In genomic region chr14:98095229-98095628, GRCm38 (mm10) we compare ENCODE assay signal across 22 mouse cellular contexts.
DNase-seq lines count a peak whose midpoint lies in the region; ATAC-seq and TF ChIP-seq lines count a peak whose summit lies in the region.
"Had no signal": no experiment of that assay in that cellular context is flagged by ENCODE, and none has a peak within 500 bp of the region (broad histone marks: within the 10 kb centered on the region; RNA-seq: fewer than 3 reads in every experiment).

No protein-coding gene starts in this region.

- H3K27ac ChIP-seq in forebrain, embryonic 11.5 days (ENCODE audit: low read depth, low read length) = peak overlapping the region; percentile 76; the same call in 1 of the 2 replicates
- no peak overlapping the region for H3K27ac ChIP-seq in forebrain, postnatal 0 days (ENCODE audit: low read depth, low read length)
- peak overlapping the region; percentile 52; the same call in 1 of the 2 replicates for H3K27ac ChIP-seq in hindbrain, embryonic 13.5 days
- no peak overlapping the region for H3K27ac ChIP-seq in midbrain, embryonic 15.5 days
- H3K27ac ChIP-seq: liver, embryonic 15.5 days had no signal

- WGBS in forebrain, embryonic 11.5 days = 2% methylated on average over 4 of the region's 4 CpGs
- 14% methylated on average over 4 of the region's 4 CpGs for WGBS in forebrain, postnatal 0 days
- WGBS in hindbrain, embryonic 13.5 days = 14% methylated on average over 4 of the region's 4 CpGs
- WGBS in midbrain, embryonic 15.5 days = 13% methylated on average over 4 of the region's 4 CpGs

- TF ChIP-seq CTCF in forebrain, postnatal 0 days (IDR thresholded peaks at IDR 0.05; ENCODE audit: low read depth) = no peak

- H3K27me3 ChIP-seq in forebrain, embryonic 11.5 days (ENCODE audit: control insufficient read depth, insufficient read depth, low read length) = no peaks in the 10 kb centered on the region
- no peaks in the 10 kb centered on the region for H3K27me3 ChIP-seq in forebrain, postnatal 0 days (ENCODE audit: insufficient read depth, low read length)
- no peaks in the 10 kb centered on the region for H3K27me3 ChIP-seq in hindbrain, embryonic 13.5 days
- no peaks in the 10 kb centered on the region for H3K27me3 ChIP-seq in midbrain, embryonic 15.5 days (replicated peaks)
- H3K27me3 ChIP-seq: CH12.LX; liver, embryonic 15.5 days; megakaryocyte, embryonic 14.5 days had no signal

- H3K4me1 ChIP-seq in forebrain, embryonic 11.5 days (replicated peaks; ENCODE audit: control insufficient read depth, insufficient read depth, low read length) = peaks cover 3% of the 10 kb centered on the region; the same call in 1 of the 2 replicates
- no peaks in the 10 kb centered on the region for H3K4me1 ChIP-seq in forebrain, postnatal 0 days (ENCODE audit: insufficient read depth)
- peaks cover 7% of the 10 kb centered on the region for H3K4me1 ChIP-seq in hindbrain, embryonic 13.5 days (replicated peaks)
- H3K4me1 ChIP-seq in midbrain, embryonic 15.5 days = peaks cover 7% of the 10 kb centered on the region
- H3K4me1 ChIP-seq: liver, embryonic 15.5 days; megakaryocyte, embryonic 14.5 days had no signal

- H3K9me3 ChIP-seq in forebrain, embryonic 11.5 days (ENCODE audit: control insufficient read depth, low read length) = no peaks in the 10 kb centered on the region
- no peaks in the 10 kb centered on the region for H3K9me3 ChIP-seq in forebrain, postnatal 0 days (ENCODE audit: low read length)
- no peaks in the 10 kb centered on the region for H3K9me3 ChIP-seq in hindbrain, embryonic 13.5 days
- H3K9me3 ChIP-seq in midbrain, embryonic 15.5 days = no peaks in the 10 kb centered on the region
- H3K9me3 ChIP-seq: liver, embryonic 15.5 days; megakaryocyte, embryonic 14.5 days had no signal

- peak; percentile 91 for ATAC-seq in forebrain, embryonic 11.5 days (replicated peaks; ENCODE audit: low FRiP score)
- no peak for ATAC-seq in forebrain, postnatal 0 days
- ATAC-seq in hindbrain, embryonic 13.5 days (ENCODE audit: low FRiP score) = no peak
- ATAC-seq in midbrain, embryonic 15.5 days (replicated peaks) = peak; percentile 66; the same call in 1 of the 2 replicates
- no peak for ATAC-seq in megakaryocyte, adult 5-6 weeks (ENCODE audit: poor library complexity, severe bottlenecking)
- ATAC-seq: inflammation-experienced regulatory T-cells, adult 6 months had no signal

- no peak overlapping the region; the same call in 1 of the 2 replicates for H3K4me2 ChIP-seq in forebrain, embryonic 11.5 days (ENCODE audit: low read depth, low read length, severe bottlenecking)
- H3K4me2 ChIP-seq in forebrain, postnatal 0 days (ENCODE audit: low read depth) = no peak overlapping the region
- H3K4me2 ChIP-seq in hindbrain, embryonic 13.5 days = no peak overlapping the region
- no peak overlapping the region for H3K4me2 ChIP-seq in midbrain, embryonic 15.5 days
- H3K4me2 ChIP-seq: heart, embryonic 11.5 days; liver, embryonic 15.5 days had no signal

- no peak overlapping the region for H3K4me3 ChIP-seq in forebrain, embryonic 11.5 days (ENCODE audit: low read depth, low read length)
- H3K4me3 ChIP-seq in forebrain, postnatal 0 days (ENCODE audit: low read depth, low read length) = no peak overlapping the region
- H3K4me3 ChIP-seq in hindbrain, embryonic 13.5 days = no peak overlapping the region
- H3K4me3 ChIP-seq in midbrain, embryonic 15.5 days = no peak overlapping the region
- H3K4me3 ChIP-seq: liver, embryonic 15.5 days; megakaryocyte, embryonic 14.5 days; myocyte had no signal

- DNase-seq in forebrain, embryonic 11.5 days (ENCODE audit: low spot score) = peak; percentile 57
- DNase-seq in forebrain, postnatal 0 days = no peak
- peak; percentile 38 for DNase-seq in embryo, embryonic 11 days
- DNase-seq in cerebellum, adult 8-10 months = no peak
- DNase-seq: adrenal gland, postnatal 36 days; cerebellum, adult 9-10 months; heart, postnatal 10 days; kidney, adult 2 months; kidney, postnatal 10 days; lung, postnatal 10 days; right cerebral cortex, postnatal 14 days; spleen, adult 18-20 months; thymus, postnatal 36 days had no signal

- no peak overlapping the region for H3K9ac ChIP-seq in forebrain, embryonic 11.5 days (ENCODE audit: low read length)
- no peak overlapping the region for H3K9ac ChIP-seq in forebrain, postnatal 0 days
- no peak overlapping the region for H3K9ac ChIP-seq in hindbrain, embryonic 13.5 days
- H3K9ac ChIP-seq in midbrain, embryonic 15.5 days = no peak overlapping the region
- H3K9ac ChIP-seq: liver, embryonic 15.5 days had no signal

- no peaks in the 10 kb centered on the region for H3K36me3 ChIP-seq in forebrain, embryonic 11.5 days (ENCODE audit: control insufficient read depth, insufficient read depth, low read length)
- no peaks in the 10 kb centered on the region for H3K36me3 ChIP-seq in forebrain, postnatal 0 days (ENCODE audit: insufficient read depth)
- no peaks in the 10 kb centered on the region for H3K36me3 ChIP-seq in hindbrain, embryonic 13.5 days
- H3K36me3 ChIP-seq in midbrain, embryonic 15.5 days (replicated peaks) = no peaks in the 10 kb centered on the region
- H3K36me3 ChIP-seq: liver, embryonic 15.5 days had no signal

Comparison
In these comparisons a context has a peak if more than half of its experiments do, and no peak if none do; other contexts are left out.
1. ATAC-seq: peak in forebrain, embryonic 11.5 days (single experiment) and midbrain, embryonic 15.5 days (single experiment); none in forebrain, postnatal 0 days (single experiment), hindbrain, embryonic 13.5 days (single experiment) and megakaryocyte, adult 5-6 weeks (single experiment).
2. DNase-seq: peak in forebrain, embryonic 11.5 days (single experiment) and embryo, embryonic 11 days (single experiment); none in forebrain, postnatal 0 days (single experiment) and cerebellum, adult 8-10 months (single experiment).
3. H3K27ac ChIP-seq: peak in forebrain, embryonic 11.5 days (single experiment) and hindbrain, embryonic 13.5 days (single experiment); none in forebrain, postnatal 0 days (single experiment) and midbrain, embryonic 15.5 days (single experiment).